Mouse (Mus musculus) liver, embryonic 15.5 days (tissue): ENCODE data around the gene H2-T22. TPM values are rescaled to one million over a fixed set of nuclear protein-coding genes. Genes with fewer than 3 reads are reported as not detected.
"Not testable (repeated sequence)": the region's sequence is repeated elsewhere in the genome, so short reads cannot be mapped to it uniquely, and the experiment has no call there.

Experiments
- ATAC-seq: fragments of 200-750 bp; cut with Nextera tagmentation; 2 replicates; pipeline ENCODE4 v1.8.0; 2017; ENCODE audit warnings: moderate number of reproducible peaks, mild to moderate bottlenecking, moderate library complexity; ENCODE audit not compliant: insufficient read depth
- H3K27ac ChIP-seq: fragments of 300-500 bp; sonication (generic); replicated peaks from 2 replicates; pipeline ENCODE4 v1.5.1; 2015; ENCODE audit warnings: mild to moderate bottlenecking, inconsistent platforms
- H3K27me3 ChIP-seq: fragments of 300-500 bp; sonication (generic); 2 replicates; pipeline ENCODE4 v1.6.1; 2015; ENCODE audit warnings: mild to moderate bottlenecking, inconsistent platforms
- H3K36me3 ChIP-seq: fragments of 300-500 bp; sonication (generic); replicated peaks from 2 replicates; pipeline ENCODE4 v1.6.1; 2015; ENCODE audit warnings: moderate library complexity, mild to moderate bottlenecking, inconsistent platforms
- H3K4me1 ChIP-seq: fragments of 300-500 bp; sonication (generic); replicated peaks from 2 replicates; pipeline ENCODE4 v1.6.1; 2015; ENCODE audit warnings: inconsistent platforms
- H3K4me2 ChIP-seq: fragments of 300-500 bp; sonication (generic); 2 replicates; pipeline ENCODE4 v1.6.1; 2015; ENCODE audit warnings: moderate library complexity, mild to moderate bottlenecking, inconsistent platforms
- H3K4me3 ChIP-seq: fragments of 300-500 bp; sonication (generic); replicated peaks from 2 replicates; pipeline ENCODE4 v1.5.1; 2015; ENCODE audit warnings: mild to moderate bottlenecking, inconsistent platforms
- H3K9ac ChIP-seq: fragments of 300-500 bp; sonication (generic); 2 replicates; pipeline ENCODE4 v1.6.1; 2015; ENCODE audit warnings: moderate library complexity, mild to moderate bottlenecking, inconsistent platforms
- H3K9me3 ChIP-seq: fragments of 300-500 bp; sonication (generic); replicated peaks from 2 replicates; pipeline ENCODE4 v1.6.1; 2016; ENCODE audit warnings: inconsistent platforms
- WGBS: fragments of 180-500 bp; shearing (Covaris S2); methylation state at CpG from one replicate; pipeline ENCODE4 v1.1.7; 2015; ENCODE audit warnings: mixed read lengths; ENCODE audit not compliant: insufficient replicate concordance; 5-methylcytosine and 5-hydroxymethylcytosine counted together
- polyA plus RNA-seq: library from polyadenylated mRNA; unstranded; fragments of >200 nt; fragmentation: Nextera tagmentation; extraction: Ambion mirVana; gene quantifications from 2 replicates; pipeline ENCODE4 v1.2.1, GENCODE M21; 2015

Gene H2-T22
- polyA plus RNA-seq, 1 experiment from 2014 or later: 11.9 TPM

DNA sequence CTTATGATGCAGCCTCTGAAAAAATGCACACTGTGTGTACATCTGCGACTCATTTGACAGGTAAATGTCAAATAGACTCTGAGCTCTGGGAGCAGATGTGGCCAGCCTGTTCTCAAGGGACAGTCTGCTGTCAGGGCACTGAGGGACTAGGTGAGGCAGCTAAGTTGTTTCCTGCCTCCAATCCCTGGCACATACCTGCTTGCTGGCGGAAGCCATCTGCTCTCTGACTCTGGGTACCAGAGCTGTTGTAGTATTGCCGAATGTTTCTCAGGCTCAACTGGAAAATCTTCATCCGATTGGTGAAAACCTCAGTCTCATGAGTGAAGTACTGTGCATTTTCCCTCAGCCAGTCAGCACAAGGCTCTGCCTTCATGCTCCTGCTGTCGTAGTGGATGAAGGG, 25.5 kb downstream of the H2-T22 start:
- no peaks in the 10 kb centered on the region for H3K27me3 ChIP-seq
- no peak overlapping the region for H3K9ac ChIP-seq
- H3K27ac ChIP-seq: peak overlapping the region; percentile 21; the same call in 1 of the 2 replicates
- no peaks in the 10 kb centered on the region for H3K9me3 ChIP-seq
- H3K4me2 ChIP-seq: no peak overlapping the region
- no peak for ATAC-seq
- H3K4me3 ChIP-seq: no peak overlapping the region
- H3K36me3 ChIP-seq: peaks cover 38% of the 10 kb centered on the region
- WGBS: 76% methylated on average over 5 of the region's 5 CpGs
- peaks cover 55% of the 10 kb centered on the region for H3K4me1 ChIP-seq

- WGBS: 80% methylated on average over 5 of the region's 5 CpGs
- H3K27me3 ChIP-seq: no peaks in the 10 kb centered on the region
- no peak overlapping the region for H3K9ac ChIP-seq
- no peak overlapping the region for H3K4me2 ChIP-seq
- H3K4me1 ChIP-seq: peaks cover 38% of the 10 kb centered on the region
- peaks cover 38% of the 10 kb centered on the region for H3K36me3 ChIP-seq
- H3K27ac ChIP-seq: 0 out of 2 replicates have a peak overlapping the region, but pooled peaks have one; percentile 14
- no peak overlapping the region for H3K4me3 ChIP-seq
- no peaks in the 10 kb centered on the region for H3K9me3 ChIP-seq
- no peak for ATAC-seq
Measured at GRCm38 (mm10) chr17:36014977-36015376, 27.6 kb downstream of the H2-T22 start.

DNA sequence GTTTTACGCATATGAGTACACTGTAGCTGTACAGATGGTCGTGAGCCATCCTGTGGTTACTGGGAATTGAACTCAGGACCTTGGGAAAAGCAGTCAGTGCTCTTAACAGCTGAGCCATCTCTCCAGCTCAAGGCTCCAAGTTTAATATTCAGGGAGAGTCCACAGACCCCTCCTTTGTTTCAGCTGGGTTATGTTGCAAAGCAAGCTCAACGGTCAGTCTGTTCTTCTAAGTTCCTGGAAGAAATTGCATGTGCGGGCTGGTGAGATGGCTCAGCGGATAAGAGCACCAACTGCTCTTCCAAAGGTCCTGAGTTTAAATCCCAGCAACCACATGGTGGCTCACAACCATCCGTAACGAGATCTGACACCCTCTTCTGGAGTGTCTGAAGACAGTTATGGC, 38.1 kb downstream of the H2-T22 start:
- H3K4me2 ChIP-seq, H3K4me3 ChIP-seq, H3K27ac ChIP-seq, H3K27me3 ChIP-seq, H3K9ac ChIP-seq, ATAC-seq: not testable (repeated sequence)
- H3K4me1 ChIP-seq: peaks cover 46% of the 10 kb centered on the region
- peaks cover 54% of the 10 kb centered on the region for H3K36me3 ChIP-seq
- 84% methylated on average over 7 of the region's 7 CpGs for WGBS
- H3K9me3 ChIP-seq: peaks cover 17% of the 10 kb centered on the region; the same call in 1 of the 2 replicates

DNA sequence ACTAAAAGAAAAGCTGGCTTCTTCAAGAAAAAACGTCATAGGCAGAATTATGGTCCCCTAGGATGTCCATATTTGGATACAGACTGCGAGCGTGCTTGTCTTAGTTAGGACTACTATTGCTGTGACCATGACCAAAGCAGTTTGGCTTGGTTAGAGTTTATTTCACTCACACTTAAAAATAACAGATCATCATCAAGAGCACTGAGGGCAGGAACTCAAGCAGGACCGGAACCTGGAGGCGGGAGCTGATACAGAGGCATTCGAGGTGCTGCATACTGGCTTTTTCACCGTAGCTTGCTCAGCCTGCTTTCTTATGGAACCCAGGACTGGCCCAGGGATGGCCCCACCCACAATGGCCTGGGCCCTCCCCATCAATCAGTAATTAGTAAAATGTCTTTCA, 39.2 kb downstream of the H2-T22 start:
- Histone ChIP-seq H3K36me3 (peaks cover 54% of the 10 kb centered on the region), H3K4me1 (peaks cover 57% of the 10 kb centered on the region)
- ATAC-seq: no peak

GRCm38 (mm10) chr17:36001966-36002365, 40.6 kb downstream of the H2-T22 start:
- peak; percentile 85 for ATAC-seq
- H3K4me2 ChIP-seq: peak overlapping the region; percentile 77
- 0 out of 2 replicates have a peak overlapping the region, but pooled peaks have one; percentile 1 for H3K9ac ChIP-seq
- H3K27ac ChIP-seq: peak overlapping the region; percentile 92
- H3K27me3 ChIP-seq: no peaks in the 10 kb centered on the region
- H3K4me3 ChIP-seq: peak overlapping the region; percentile 34
- H3K9me3 ChIP-seq: peaks cover 17% of the 10 kb centered on the region; the same call in 1 of the 2 replicates
- 48% methylated on average over 6 of the region's 6 CpGs for WGBS
- peaks cover 53% of the 10 kb centered on the region for H3K36me3 ChIP-seq
- peaks cover 71% of the 10 kb centered on the region for H3K4me1 ChIP-seq

More for the DNA sequence above, 39.2 kb downstream of the H2-T22 start:
- Histone ChIP-seq H3K9me3 (peaks cover 17% of the 10 kb centered on the region; the same call in 1 of the 2 replicates), H3K27me3 (no peaks in the 10 kb centered on the region), H3K4me2 (no peak overlapping the region), H3K9ac (no peak overlapping the region), H3K4me3 (no peak overlapping the region), H3K27ac (no peak overlapping the region)
- 94% methylated on average over 7 of the region's 7 CpGs for WGBS

DNA sequence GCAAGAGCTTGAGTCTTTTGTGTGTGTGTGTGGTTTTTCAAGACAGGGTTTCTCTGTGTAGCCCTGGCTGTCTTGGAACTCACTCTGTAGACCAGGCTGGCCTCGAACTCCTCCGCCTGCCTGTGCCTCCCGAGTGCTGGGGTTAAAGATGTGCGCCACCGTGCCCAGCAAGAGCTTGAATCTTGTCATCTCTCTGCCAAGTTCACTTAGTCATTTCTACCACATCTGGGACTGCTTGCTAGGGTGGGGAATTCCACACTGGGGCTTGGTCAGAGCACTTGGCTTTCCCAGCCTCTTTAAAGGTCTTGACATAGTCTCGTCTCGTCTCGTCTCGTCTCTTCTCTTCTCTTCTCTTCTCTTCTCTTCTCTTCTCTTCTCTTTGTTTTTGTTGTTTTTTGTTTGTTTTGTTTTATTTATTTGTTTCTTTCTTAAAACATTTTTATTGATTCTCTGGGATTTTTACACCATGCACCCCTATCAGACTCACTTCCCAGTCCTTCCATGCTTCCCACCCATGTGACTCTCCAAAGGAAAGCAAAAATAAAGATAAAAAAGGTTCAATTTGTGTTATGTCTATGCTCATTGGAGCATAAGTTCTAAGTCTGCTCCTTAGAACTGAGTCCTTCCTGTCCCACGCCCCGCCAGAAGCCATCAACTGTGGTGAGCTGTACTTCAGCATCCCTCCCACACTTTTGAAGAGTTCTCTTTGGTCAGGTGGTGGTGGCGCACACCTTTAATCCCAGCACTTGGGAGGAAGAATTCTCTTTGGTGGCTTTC, 41.2 kb downstream of the H2-T22 start:
- Histone ChIP-seq H3K36me3 (peaks cover 46% of the 10 kb centered on the region), H3K4me1 (peaks cover 74% of the 10 kb centered on the region), H3K4me3 (peak overlapping the region; percentile 26)

DNA sequence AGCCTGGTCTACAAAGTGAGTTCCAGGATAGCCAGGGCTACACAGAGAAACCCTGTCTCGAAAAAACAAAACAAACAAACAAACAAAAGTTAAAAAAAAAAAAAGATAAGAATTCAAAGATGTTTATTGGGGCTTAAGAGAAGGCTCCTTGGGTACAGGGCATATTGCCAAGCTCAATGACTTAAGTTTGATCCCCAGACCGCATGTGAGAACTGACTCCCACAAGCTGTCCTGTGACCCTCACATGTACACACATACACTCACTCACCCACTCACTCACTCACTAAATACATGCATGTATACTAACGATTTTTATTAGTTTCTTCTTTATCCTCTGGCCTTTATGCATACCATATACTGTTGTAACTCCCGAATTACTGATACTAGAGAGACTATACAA, 42.2 kb downstream of the H2-T22 start:
- Histone ChIP-seq H3K9me3 (peaks cover 11% of the 10 kb centered on the region; the same call in 1 of the 2 replicates), H3K4me2 (peak overlapping the region; percentile 77), H3K27me3 (no peaks in the 10 kb centered on the region), H3K27ac (peak overlapping the region; percentile 92), H3K4me1 (peaks cover 82% of the 10 kb centered on the region), H3K36me3 (peaks cover 37% of the 10 kb centered on the region), H3K9ac (no peak overlapping the region), H3K4me3 (peak overlapping the region; percentile 51; the same call in 1 of the 2 replicates)
- WGBS: 71% methylated on average over 4 of the region's 4 CpGs
- no peak for ATAC-seq

More for the DNA sequence above, 41.2 kb downstream of the H2-T22 start:
- peak overlapping the region; percentile 77 for H3K4me2 ChIP-seq
- H3K9ac ChIP-seq: 0 out of 2 replicates have a peak overlapping the region, but pooled peaks have one; percentile 1
- H3K27me3 ChIP-seq: no peaks in the 10 kb centered on the region
- H3K9me3 ChIP-seq: peaks cover 17% of the 10 kb centered on the region; the same call in 1 of the 2 replicates
- H3K27ac ChIP-seq: peak overlapping the region; percentile 92
- peak; percentile 58 for ATAC-seq
- WGBS: 74% methylated on average over 12 of the region's 12 CpGs

DNA sequence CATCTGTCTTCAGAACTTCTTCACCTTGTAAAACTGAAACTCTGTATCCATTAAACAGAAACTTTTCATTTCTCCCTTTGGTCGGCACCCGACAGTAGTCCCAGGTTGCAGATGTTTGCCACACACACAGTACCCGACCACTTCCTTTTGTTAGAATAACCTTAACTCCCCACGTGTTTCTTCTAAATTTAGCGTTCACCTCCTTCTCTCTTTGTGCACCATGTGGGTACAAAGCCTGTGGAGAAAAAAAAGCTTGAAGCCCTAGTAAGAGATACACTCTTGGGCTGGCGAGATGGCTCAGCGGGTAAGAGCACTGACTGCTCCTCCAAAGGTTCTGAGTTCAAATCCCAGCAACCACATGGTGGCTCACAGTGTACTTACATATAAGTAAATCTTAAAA, 43.2 kb downstream of the H2-T22 start:
- no peak for ATAC-seq
- Histone ChIP-seq H3K9ac (peak overlapping the region; percentile 32; the same call in 1 of the 2 replicates), H3K27ac (peak overlapping the region; percentile 88), H3K9me3 (peaks cover 11% of the 10 kb centered on the region; the same call in 1 of the 2 replicates), H3K36me3 (peaks cover 28% of the 10 kb centered on the region), H3K4me1 (peaks cover 84% of the 10 kb centered on the region), H3K4me3 (peak overlapping the region; percentile 51), H3K27me3 (no peaks in the 10 kb centered on the region), H3K4me2 (peak overlapping the region; percentile 77)
- WGBS: 30% methylated on average over 7 of the region's 7 CpGs

DNA sequence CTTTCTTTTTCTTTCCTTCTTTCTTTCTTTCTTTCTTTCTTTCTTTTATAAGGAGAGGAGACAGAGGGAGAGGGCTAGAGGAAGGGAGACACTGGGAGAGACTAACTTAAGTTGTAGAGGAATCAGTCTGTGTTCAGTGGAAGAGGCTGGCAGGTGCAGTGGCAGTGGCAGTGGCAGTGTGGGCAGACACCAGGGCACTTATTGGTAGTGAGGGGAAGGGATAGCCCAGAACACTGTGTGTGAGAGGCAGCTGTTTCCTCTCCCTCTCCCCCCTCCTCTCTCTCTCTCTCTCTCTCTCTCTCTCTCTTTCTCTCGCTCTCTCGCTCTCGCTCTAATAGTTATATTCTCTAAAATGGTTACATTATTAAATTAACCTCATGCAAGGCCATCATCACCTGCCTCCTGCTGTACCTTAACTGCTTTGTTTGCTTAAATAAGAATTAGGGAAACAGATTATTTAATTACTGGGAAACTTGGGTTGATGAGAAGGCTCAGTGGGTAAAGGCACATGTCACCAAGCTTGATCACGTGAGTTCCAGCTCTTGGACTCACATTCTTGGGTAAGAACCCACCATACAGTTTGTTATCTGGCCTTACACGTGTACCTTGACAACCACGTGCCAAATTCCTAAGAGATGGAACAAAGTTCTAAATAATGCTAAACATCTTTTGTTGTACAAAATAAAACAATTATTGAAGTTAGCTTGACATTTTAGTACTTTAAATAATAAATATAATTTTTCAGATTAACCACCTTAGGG, 43.8 kb downstream of the H2-T22 start:
- Histone ChIP-seq H3K9ac (peak overlapping the region; percentile 48), H3K4me1 (peaks cover 85% of the 10 kb centered on the region), H3K4me2 (peak overlapping the region; percentile 77), H3K4me3 (peak overlapping the region; percentile 51), H3K9me3 (peaks cover 11% of the 10 kb centered on the region; the same call in 1 of the 2 replicates), H3K27me3 (no peaks in the 10 kb centered on the region), H3K36me3 (peaks cover 22% of the 10 kb centered on the region), H3K27ac (peak overlapping the region; percentile 88)
- WGBS: 35% methylated on average over 6 of the region's 6 CpGs
- ATAC-seq: no peak

GRCm38 (mm10) chr17:35997713-35998510, 44.6 kb downstream of the H2-T22 start:
- 27% methylated on average over 12 of the region's 12 CpGs for WGBS
- H3K4me3 ChIP-seq: peak overlapping the region; percentile 51
- peaks cover 82% of the 10 kb centered on the region for H3K4me1 ChIP-seq
- peak overlapping the region; percentile 88 for H3K27ac ChIP-seq
- peak overlapping the region; percentile 48 for H3K9ac ChIP-seq
- peak; percentile 59 for ATAC-seq
- peaks cover 13% of the 10 kb centered on the region for H3K36me3 ChIP-seq
- peaks cover 10% of the 10 kb centered on the region; the same call in 1 of the 2 replicates for H3K9me3 ChIP-seq
- H3K27me3 ChIP-seq: no peaks in the 10 kb centered on the region
- peak overlapping the region; percentile 77 for H3K4me2 ChIP-seq
